Mouse (Mus musculus) forebrain, embryonic 16.5 days (tissue): Measurements from ENCODE around the gene 1700025G04Rik. TPM values are rescaled to one million over a fixed set of nuclear protein-coding genes. Genes with fewer than 3 reads are reported as not detected.
"Not testable (repeated sequence)": the region's sequence is repeated elsewhere in the genome, so short reads cannot be mapped to it uniquely, and the experiment has no call there.

Experiments used
- ATAC-seq: fragments of 200-750 bp; cut with Nextera tagmentation; 2 replicates; pipeline ENCODE4 v1.8.0; 2017; ENCODE audit warnings: mild to moderate bottlenecking, moderate library complexity
- H3K27ac ChIP-seq: fragments of 300-500 bp; sonication (generic); 2 replicates; pipeline ENCODE4 v1.5.1; 2014; ENCODE audit warnings: low read length, control low read depth
- H3K27me3 ChIP-seq: fragments of 300-500 bp; sonication (generic); replicated peaks from 2 replicates; pipeline ENCODE4 v1.6.1; 2014; ENCODE audit warnings: low read length; ENCODE audit not compliant: control insufficient read depth, insufficient read depth
- H3K36me3 ChIP-seq: fragments of 300-500 bp; sonication (generic); 2 replicates; pipeline ENCODE4 v1.6.1; 2014; ENCODE audit not compliant: control insufficient read depth, insufficient read depth
- H3K4me1 ChIP-seq: fragments of 300-500 bp; sonication (generic); replicated peaks from 2 replicates; pipeline ENCODE4 v1.6.1; 2014; ENCODE audit warnings: low read length; ENCODE audit not compliant: control insufficient read depth, insufficient read depth
- H3K4me2 ChIP-seq: fragments of 300-500 bp; sonication (generic); 2 replicates; pipeline ENCODE4 v1.6.1; 2014; ENCODE audit warnings: mild to moderate bottlenecking, low read length, control low read depth
- H3K4me3 ChIP-seq: fragments of 300-500 bp; sonication (generic); replicated peaks from 2 replicates; pipeline ENCODE4 v1.5.1; 2014; ENCODE audit warnings: mild to moderate bottlenecking, low read length, control low read depth
- H3K9ac ChIP-seq: fragments of 300-500 bp; sonication (generic); replicated peaks from 2 replicates; pipeline ENCODE4 v1.6.1; 2014; ENCODE audit warnings: low read depth, low read length, control low read depth
- H3K9me3 ChIP-seq: fragments of 300-500 bp; sonication (generic); 2 replicates; pipeline ENCODE4 v1.6.1; 2016; ENCODE audit warnings: low read length; ENCODE audit not compliant: control insufficient read depth
- WGBS: fragments of 180-500 bp; shearing (Covaris S2); extraction: QIAGEN DNeasy Blood & Tissue Kit; methylation state at CpG from one replicate; pipeline ENCODE4 v1.1.7; 2014; 5-methylcytosine and 5-hydroxymethylcytosine counted together
- polyA plus RNA-seq: library from polyadenylated mRNA; unstranded; fragments of >200 nt; fragmentation: Nextera tagmentation; extraction: Ambion mirVana; gene quantifications from 2 replicates; pipeline ENCODE4 v1.2.1, GENCODE M21; 2015

Gene 1700025G04Rik
- polyA plus RNA-seq, 1 experiment from 2014 or later = 31.2 TPM

DNA sequence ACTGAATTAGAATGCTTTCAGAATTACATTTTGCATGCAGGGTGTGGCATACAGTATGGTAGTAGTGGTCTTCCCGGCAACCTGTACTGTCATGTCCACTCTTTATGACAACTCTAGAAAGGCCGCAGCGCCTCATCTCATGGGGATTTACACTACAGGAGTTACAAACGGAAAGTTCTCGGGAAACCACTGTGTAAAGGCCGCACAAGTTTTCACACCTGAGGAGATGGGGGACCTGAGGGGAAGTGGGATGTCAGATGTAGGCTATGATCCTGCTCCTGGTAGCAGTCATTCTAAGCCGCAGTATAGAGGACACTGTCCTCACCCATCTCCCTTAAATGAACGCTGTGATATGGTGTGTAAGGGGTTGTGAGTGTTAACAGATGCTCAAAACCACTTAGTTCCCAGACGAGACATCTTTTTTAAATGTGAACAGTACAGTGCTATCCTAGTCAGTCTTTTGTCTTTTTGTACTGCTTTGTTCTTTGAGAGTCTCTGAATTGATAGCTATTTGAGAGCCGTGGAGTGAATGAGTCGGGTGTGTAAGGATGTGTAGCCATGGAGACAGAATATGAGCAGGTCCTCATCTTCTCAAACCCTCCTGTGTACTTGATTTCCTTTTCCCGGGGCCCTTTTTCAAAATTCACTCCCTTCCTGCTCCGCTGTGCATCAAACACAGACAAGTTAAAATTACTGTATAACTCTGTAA, 277.8 kb downstream of the 1700025G04Rik start:
- H3K4me1 ChIP-seq = no peaks in the 10 kb centered on the region
- H3K4me2 ChIP-seq = no peak overlapping the region
- peaks cover 6% of the 10 kb centered on the region for H3K36me3 ChIP-seq
- ATAC-seq = peak; percentile 52; the same call in 1 of the 2 replicates
- no peaks in the 10 kb centered on the region for H3K27me3 ChIP-seq
- H3K9me3 ChIP-seq = no peaks in the 10 kb centered on the region
- no peak overlapping the region for H3K9ac ChIP-seq
- no peak overlapping the region for H3K4me3 ChIP-seq
- 75% methylated on average over 13 of the region's 13 CpGs for WGBS
- no peak overlapping the region for H3K27ac ChIP-seq

DNA sequence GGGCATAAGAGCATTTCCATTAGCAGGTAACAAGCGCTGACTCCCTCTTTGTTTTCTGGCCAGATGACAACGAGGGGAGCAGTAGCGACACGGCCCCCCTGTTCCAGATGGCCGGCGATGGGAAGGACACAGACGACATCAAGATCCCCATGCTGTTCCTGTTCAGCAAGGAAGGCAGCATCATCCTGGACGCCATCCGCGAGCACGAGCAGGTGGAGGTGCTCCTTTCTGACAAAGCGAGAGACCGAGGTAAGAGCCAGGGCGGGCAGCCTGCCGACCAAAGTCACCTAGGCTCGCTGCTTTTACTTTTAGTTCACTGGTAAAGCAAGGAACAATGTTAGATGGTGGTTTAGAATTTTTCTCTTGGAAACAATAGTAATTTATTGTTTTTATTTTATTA, 278.5 kb downstream of the 1700025G04Rik start:
- ATAC-seq = no peak
- H3K9me3 ChIP-seq = no peaks in the 10 kb centered on the region
- no peak overlapping the region for H3K27ac ChIP-seq
- H3K9ac ChIP-seq = no peak overlapping the region
- 88% methylated on average over 16 of the region's 16 CpGs for WGBS
- H3K4me2 ChIP-seq = no peak overlapping the region
- H3K27me3 ChIP-seq = no peaks in the 10 kb centered on the region
- no peak overlapping the region for H3K4me3 ChIP-seq
- peaks cover 7% of the 10 kb centered on the region for H3K36me3 ChIP-seq
- H3K4me1 ChIP-seq = no peaks in the 10 kb centered on the region

GRCm38 (mm10) chr1:151810628-151811421, 279.1 kb downstream of the 1700025G04Rik start:
- H3K4me2 ChIP-seq = no peak overlapping the region
- H3K9ac ChIP-seq = no peak overlapping the region
- peaks cover 9% of the 10 kb centered on the region for H3K36me3 ChIP-seq
- H3K4me3 ChIP-seq = no peak overlapping the region
- no peaks in the 10 kb centered on the region for H3K9me3 ChIP-seq
- no peaks in the 10 kb centered on the region for H3K4me1 ChIP-seq
- peak; percentile 33; the same call in 1 of the 2 replicates for ATAC-seq
- no peak overlapping the region for H3K27ac ChIP-seq
- H3K27me3 ChIP-seq = no peaks in the 10 kb centered on the region
- WGBS = 68% methylated on average over 7 of the region's 7 CpGs

GRCm38 (mm10) chr1:151807286-151807685, 282.6 kb downstream of the 1700025G04Rik start:
- Histone ChIP-seq H3K9ac (no peak overlapping the region), H3K9me3 (no peaks in the 10 kb centered on the region), H3K27ac (no peak overlapping the region), H3K36me3 (peaks cover 13% of the 10 kb centered on the region), H3K27me3 (no peaks in the 10 kb centered on the region), H3K4me3 (no peak overlapping the region), H3K4me1 (no peaks in the 10 kb centered on the region), H3K4me2 (no peak overlapping the region)
- no peak for ATAC-seq
- 91% methylated on average over 5 of the region's 5 CpGs for WGBS

DNA sequence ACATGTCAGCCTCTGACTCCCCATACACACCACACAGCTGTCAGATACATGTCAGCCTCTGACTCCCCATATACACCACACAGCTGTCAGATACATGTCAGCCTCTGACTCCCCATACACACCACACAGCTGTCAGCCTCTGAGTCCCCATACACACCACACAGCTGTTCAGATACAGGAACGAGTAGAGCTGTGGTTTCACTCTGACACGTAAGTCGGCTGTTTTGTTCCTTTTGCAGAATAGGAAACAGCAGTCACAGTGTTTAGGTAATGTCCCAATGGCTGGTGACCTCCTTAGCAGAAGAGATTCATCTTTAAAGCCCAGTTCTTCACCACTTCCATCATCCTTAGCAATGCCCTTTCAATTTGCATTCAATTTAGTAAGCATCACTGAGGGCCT, 287.1 kb downstream of the 1700025G04Rik start:
- not testable (repeated sequence) for H3K9me3 ChIP-seq, H3K9ac ChIP-seq, H3K4me3 ChIP-seq, H3K4me1 ChIP-seq, H3K27ac ChIP-seq, H3K27me3 ChIP-seq, H3K4me2 ChIP-seq, ATAC-seq
- peaks cover 16% of the 10 kb centered on the region for H3K36me3 ChIP-seq
- 71% methylated on average over 3 of the region's 3 CpGs for WGBS
